Mouse (Mus musculus): Measurements from ENCODE around the gene Abhd2. TPM values are rescaled to one million over a fixed set of nuclear protein-coding genes. Genes with fewer than 3 reads are reported as not detected.

The Abhd2 gene
- polyA plus RNA-seq (2015; fragmentation: Nextera tagmentation; extraction: Ambion mirVana): 4.0 and 4.3 TPM in 2 replicates

DNA sequence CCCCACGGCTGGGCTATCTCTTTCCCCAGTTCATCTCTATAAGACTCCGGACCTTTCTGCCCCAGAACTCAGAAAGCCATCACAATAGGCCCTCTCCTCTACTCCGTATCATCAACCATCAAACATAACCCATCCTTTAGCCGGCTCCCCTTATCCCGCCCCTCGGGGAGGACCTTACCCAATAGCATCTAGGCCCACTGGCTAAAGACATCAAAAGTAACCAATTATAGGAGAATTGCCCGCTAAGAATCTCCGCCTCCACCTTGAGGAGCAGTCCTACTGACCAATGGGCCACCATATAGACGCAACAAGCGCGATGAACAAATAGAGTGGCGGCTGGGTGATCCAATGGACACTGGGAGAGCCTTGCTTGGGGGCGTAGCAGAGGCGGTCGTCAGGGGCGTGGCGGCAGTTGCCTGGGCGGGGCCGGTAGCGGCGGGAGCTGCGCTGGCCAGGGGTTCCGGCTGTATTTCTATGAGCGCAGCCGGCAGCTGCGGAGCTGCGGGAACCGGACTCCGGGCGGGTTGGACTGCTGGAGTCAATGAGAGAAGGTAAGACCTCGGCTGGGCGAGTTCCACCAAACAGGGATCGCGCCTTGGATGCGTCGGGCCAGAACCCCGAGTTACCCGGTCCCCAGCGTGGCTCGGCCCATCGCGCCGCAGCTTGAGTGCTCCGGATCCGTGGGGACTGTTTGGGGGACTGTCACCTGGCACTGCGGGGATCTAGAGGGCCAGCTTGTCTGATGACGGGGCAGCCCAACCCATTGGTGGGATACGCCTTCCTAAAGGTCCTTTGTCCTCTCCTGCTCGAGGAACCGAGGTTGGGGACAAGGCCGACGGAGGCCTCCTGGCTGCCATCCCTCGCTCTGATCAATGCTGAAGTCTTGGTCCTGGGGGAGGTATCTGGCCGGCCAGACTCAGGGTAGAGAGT, at the start of gene Abhd2:
Gene Abhd2, plus strand, starts transcription at position 411 of the 930 bp plus-strand sequence.
- peak; percentile 100 for ATAC-seq (ENCODE audit: extremely low read depth, insufficient number of reproducible peaks, low FRiP score, low TSS enrichment)
- H3K27ac ChIP-seq (replicated peaks): peak within 1 kb of the TSS; percentile 63
- H3K4me2 ChIP-seq: peak within 1 kb of the TSS; percentile 89
- peak within 1 kb of the TSS; percentile 80 for H3K4me3 ChIP-seq
- no peaks in the 10 kb centered on the region for H3K9me3 ChIP-seq
- WGBS: under 1% methylated on average over 54 of the region's 54 CpGs
- H3K9ac ChIP-seq: peak within 1 kb of the TSS; percentile 88
- H3K27me3 ChIP-seq (replicated peaks): no peaks in the 10 kb centered on the region
- peaks cover 61% of the 10 kb centered on the region for H3K4me1 ChIP-seq
- no peaks in the 10 kb centered on the region for H3K36me3 ChIP-seq

DNA sequence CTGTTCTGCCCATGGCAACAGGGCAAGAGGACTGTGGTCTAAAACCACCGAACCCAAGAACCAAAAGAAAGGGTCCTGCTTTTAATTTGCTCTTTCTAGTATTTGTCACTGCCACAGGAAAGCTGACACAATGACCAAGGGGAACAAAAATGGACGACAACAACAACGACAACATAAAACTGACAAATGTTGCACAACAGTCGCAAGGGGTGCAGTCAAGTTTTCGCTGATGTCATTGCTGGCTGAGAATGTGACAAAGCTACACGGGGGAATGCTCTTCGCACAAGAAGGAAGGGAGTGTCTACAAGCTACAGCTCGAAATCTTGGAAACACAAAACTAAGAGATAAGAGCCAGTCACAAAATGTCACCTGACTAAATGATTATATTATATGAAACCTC, 47.5 kb upstream of the Abhd2 start:
- Histone ChIP-seq H3K9ac (no peak overlapping the region), H3K36me3 (no peaks in the 10 kb centered on the region), H3K4me1 (peaks cover 6% of the 10 kb centered on the region; the same call in 1 of the 2 replicates), H3K4me2 (no peak overlapping the region), H3K9me3 (no peaks in the 10 kb centered on the region), H3K27me3 (replicated peaks) (no peaks in the 10 kb centered on the region), H3K4me3 (no peak overlapping the region), H3K27ac (replicated peaks) (no peak overlapping the region)
- ATAC-seq (ENCODE audit: extremely low read depth, insufficient number of reproducible peaks, low FRiP score, low TSS enrichment): no peak
- 63% methylated on average over 8 of the region's 8 CpGs for WGBS

DNA sequence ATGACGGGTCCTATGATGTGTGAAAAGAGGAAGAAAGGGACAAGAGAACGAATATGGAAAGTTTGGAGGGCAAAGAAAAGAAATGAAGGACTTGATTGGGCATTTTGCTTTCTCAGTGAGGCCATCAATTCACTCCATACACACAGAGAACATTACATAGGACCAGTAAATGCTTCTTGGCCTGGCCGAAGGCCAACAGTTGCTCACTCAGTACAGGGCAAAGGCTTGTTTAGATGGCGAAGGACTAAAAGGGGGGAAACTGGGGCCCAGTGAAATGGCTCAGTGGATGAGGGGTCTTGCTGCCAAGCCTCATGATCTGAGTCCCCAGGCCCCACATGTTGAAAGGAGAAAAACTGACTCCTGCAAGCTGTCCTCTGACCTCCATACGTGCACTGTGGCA, 46.8 kb upstream of the Abhd2 start:
- WGBS: 73% methylated on average over 5 of the region's 5 CpGs
- no peak for ATAC-seq (ENCODE audit: extremely low read depth, insufficient number of reproducible peaks, low FRiP score, low TSS enrichment)

DNA sequence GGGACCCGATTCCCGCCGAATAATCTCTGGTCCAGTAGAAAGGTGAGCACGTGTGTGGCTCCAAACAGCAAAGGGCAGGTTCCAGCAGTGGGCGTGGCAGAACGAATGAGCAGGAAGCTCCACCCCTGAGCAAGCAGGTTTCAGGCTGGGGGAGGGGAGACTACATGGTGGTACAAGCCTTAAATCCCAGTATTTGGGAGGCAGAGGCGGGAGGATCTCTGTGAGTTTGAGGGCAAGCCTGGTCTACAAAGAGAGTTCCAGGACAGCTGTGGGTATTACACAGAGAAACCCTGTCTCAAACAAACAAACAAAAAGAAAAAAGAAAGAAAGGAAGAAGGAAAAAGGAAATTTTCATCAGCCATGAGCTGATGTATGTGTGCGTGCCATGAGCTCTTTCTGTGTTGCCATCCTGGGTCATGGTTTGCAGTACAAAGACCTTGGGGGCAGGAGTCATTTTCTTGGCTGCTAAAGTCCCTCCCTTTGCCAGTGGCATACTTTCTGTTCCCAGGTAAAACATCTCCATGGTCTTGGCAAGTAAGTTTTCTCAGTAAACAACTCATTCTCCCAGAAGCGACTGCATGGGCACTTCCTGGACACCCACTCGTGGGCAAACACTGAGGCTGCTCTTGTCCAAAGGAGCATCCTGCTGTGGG, 46.0 kb upstream of the Abhd2 start:
- 0 out of 2 replicates have a peak, but pooled peaks cover 2% of the 10 kb centered on the region for H3K4me1 ChIP-seq
- WGBS: 78% methylated on average over 6 of the region's 10 CpGs
- H3K4me3 ChIP-seq: no peak overlapping the region
- H3K27ac ChIP-seq (replicated peaks): no peak overlapping the region
- H3K9me3 ChIP-seq: no peaks in the 10 kb centered on the region
- H3K27me3 ChIP-seq (replicated peaks): no peaks in the 10 kb centered on the region
- ATAC-seq (ENCODE audit: extremely low read depth, insufficient number of reproducible peaks, low FRiP score, low TSS enrichment): no peak
- no peak overlapping the region for H3K4me2 ChIP-seq
- H3K36me3 ChIP-seq: no peaks in the 10 kb centered on the region
- no peak overlapping the region for H3K9ac ChIP-seq

More for the DNA sequence above, 46.8 kb upstream of the Abhd2 start:
- Histone ChIP-seq H3K9me3 (no peaks in the 10 kb centered on the region), H3K4me3 (no peak overlapping the region), H3K27ac (replicated peaks) (no peak overlapping the region), H3K27me3 (replicated peaks) (no peaks in the 10 kb centered on the region), H3K9ac (no peak overlapping the region), H3K4me1 (peaks cover 2% of the 10 kb centered on the region; the same call in 1 of the 2 replicates), H3K36me3 (no peaks in the 10 kb centered on the region), H3K4me2 (no peak overlapping the region)

DNA sequence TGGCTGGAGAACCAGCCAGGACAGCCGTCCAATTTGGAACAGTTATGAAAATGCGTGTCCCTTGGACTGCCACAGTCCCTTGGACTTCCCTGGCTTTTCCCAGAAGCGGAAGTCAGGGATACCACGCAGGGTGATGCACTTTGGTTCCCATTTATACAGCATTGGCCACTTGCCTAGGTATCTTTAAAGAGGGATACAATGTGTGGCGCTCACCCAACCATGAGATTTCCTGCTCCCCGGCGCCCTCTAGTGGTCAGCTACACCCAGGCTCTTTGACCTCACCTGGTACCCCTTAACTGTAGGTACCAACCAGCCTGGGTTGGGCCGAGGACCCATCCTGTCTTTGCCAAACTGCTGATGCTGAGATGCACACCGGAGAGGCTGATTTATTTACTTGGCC, 44.5 kb upstream of the Abhd2 start:
- Histone ChIP-seq H3K27me3 (replicated peaks) (no peaks in the 10 kb centered on the region), H3K9me3 (no peaks in the 10 kb centered on the region), H3K9ac (no peak overlapping the region), H3K4me2 (no peak overlapping the region), H3K4me1 (0 out of 2 replicates have a peak, but pooled peaks cover 2% of the 10 kb centered on the region), H3K4me3 (no peak overlapping the region), H3K27ac (replicated peaks) (no peak overlapping the region), H3K36me3 (no peaks in the 10 kb centered on the region)
- ATAC-seq (ENCODE audit: extremely low read depth, insufficient number of reproducible peaks, low FRiP score, low TSS enrichment): no peak
- 19% methylated on average over 9 of the region's 9 CpGs for WGBS

GRCm38 (mm10) chr7:79231577-79231976, 41.4 kb upstream of the Abhd2 start:
- H3K27me3 ChIP-seq (replicated peaks): 0 out of 2 replicates have a peak, but pooled peaks cover 4% of the 10 kb centered on the region
- H3K36me3 ChIP-seq: no peaks in the 10 kb centered on the region
- no peak overlapping the region for H3K9ac ChIP-seq
- no peak for ATAC-seq (ENCODE audit: extremely low read depth, insufficient number of reproducible peaks, low FRiP score, low TSS enrichment)
- H3K4me1 ChIP-seq: no peaks in the 10 kb centered on the region
- no peaks in the 10 kb centered on the region for H3K9me3 ChIP-seq
- H3K4me3 ChIP-seq: no peak overlapping the region
- 58% methylated on average over 2 of the region's 2 CpGs for WGBS
- H3K4me2 ChIP-seq: no peak overlapping the region
- H3K27ac ChIP-seq (replicated peaks): no peak overlapping the region

- no peaks in the 10 kb centered on the region for H3K4me1 ChIP-seq
- H3K4me3 ChIP-seq: no peak overlapping the region
- no peak overlapping the region for H3K4me2 ChIP-seq
- no peaks in the 10 kb centered on the region for H3K36me3 ChIP-seq
- no peak overlapping the region for H3K27ac ChIP-seq (replicated peaks)
- H3K9ac ChIP-seq: no peak overlapping the region
- ATAC-seq (ENCODE audit: extremely low read depth, insufficient number of reproducible peaks, low FRiP score, low TSS enrichment): no peak
- H3K27me3 ChIP-seq (replicated peaks): peaks cover 4% of the 10 kb centered on the region; the same call in 1 of the 2 replicates
- H3K9me3 ChIP-seq: no peaks in the 10 kb centered on the region
- 78% methylated on average over 10 of the region's 10 CpGs for WGBS
Observed at GRCm38 (mm10) chr7:79232048-79232447, 41.0 kb upstream of the Abhd2 start.

GRCm38 (mm10) chr7:79238741-79239140, 34.3 kb upstream of the Abhd2 start:
- H3K9me3 ChIP-seq: no peaks in the 10 kb centered on the region
- no peak for ATAC-seq (ENCODE audit: extremely low read depth, insufficient number of reproducible peaks, low FRiP score, low TSS enrichment)
- H3K4me3 ChIP-seq: no peak overlapping the region
- no peak overlapping the region for H3K27ac ChIP-seq (replicated peaks)
- 62% methylated on average over 5 of the region's 5 CpGs for WGBS
- no peaks in the 10 kb centered on the region for H3K36me3 ChIP-seq
- H3K27me3 ChIP-seq (replicated peaks): peaks cover 14% of the 10 kb centered on the region; the same call in 1 of the 2 replicates
- no peak overlapping the region for H3K9ac ChIP-seq
- H3K4me2 ChIP-seq: no peak overlapping the region
- peaks cover 5% of the 10 kb centered on the region; the same call in 1 of the 2 replicates for H3K4me1 ChIP-seq

DNA sequence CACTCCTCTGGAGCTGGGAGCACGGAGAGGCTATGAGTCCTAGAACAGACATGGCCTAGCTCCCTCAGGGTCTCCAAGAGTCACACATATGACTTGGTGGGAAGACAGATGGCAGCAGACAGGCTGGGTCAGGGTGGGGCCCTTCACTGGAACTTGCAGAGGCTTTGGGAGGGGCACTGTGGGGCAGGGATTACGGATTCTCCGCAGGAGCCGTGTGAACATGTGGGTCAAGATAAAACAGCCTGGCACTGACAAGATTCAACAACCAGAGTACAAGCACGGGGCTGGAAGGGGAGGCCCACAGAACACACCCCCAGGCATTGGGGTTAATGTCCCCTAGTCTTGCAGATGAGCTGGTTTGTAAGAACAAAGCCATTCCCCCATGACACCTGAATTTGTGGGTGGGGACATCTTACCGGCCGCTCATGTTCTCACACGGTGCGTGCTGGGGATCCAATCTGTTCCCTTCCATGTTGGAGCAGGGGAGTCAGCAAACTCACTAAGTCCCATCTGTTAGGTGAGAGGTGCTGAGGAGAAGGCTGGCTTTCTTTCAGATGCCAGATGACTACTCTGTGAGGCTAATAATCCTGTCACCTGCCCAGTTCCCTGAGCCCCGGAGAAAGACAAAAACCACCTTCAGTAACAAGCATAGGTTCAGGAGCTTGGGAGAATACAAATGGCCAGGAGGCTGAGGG, 30.9 kb upstream of the Abhd2 start:
- Histone ChIP-seq H3K4me1 (peaks cover 12% of the 10 kb centered on the region), H3K27me3 (replicated peaks) (peaks cover 21% of the 10 kb centered on the region; the same call in 1 of the 2 replicates), H3K4me2 (no peak overlapping the region), H3K9ac (no peak overlapping the region), H3K36me3 (no peaks in the 10 kb centered on the region), H3K4me3 (no peak overlapping the region), H3K9me3 (no peaks in the 10 kb centered on the region), H3K27ac (replicated peaks) (no peak overlapping the region)
- WGBS: 59% methylated on average over 10 of the region's 10 CpGs
- ATAC-seq (ENCODE audit: extremely low read depth, insufficient number of reproducible peaks, low FRiP score, low TSS enrichment): no peak

DNA sequence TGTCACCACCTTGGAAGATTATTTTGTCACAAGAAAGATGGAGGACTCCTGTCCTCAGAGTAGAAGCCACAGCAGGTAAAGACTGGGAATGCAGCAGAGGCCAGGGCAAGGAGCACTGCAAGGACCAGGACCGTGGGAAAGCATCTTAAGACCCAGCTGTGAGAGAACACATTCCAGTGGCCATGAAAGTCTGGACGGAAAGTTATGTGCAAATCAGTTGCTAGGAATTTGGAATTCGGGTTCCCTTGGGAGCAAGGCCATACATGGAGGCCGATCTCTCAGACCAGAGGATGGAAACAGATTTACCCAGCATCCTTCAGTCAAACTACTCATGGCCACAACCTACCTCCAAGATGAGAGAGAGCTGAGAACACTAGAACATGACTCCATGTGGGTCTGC, 29.8 kb upstream of the Abhd2 start:
- WGBS: 48% methylated on average over 4 of the region's 4 CpGs
- Histone ChIP-seq H3K4me1 (peaks cover 21% of the 10 kb centered on the region), H3K9ac (no peak overlapping the region), H3K9me3 (no peaks in the 10 kb centered on the region), H3K27ac (replicated peaks) (no peak overlapping the region), H3K36me3 (no peaks in the 10 kb centered on the region), H3K4me3 (no peak overlapping the region), H3K4me2 (no peak overlapping the region), H3K27me3 (replicated peaks) (peaks cover 21% of the 10 kb centered on the region; the same call in 1 of the 2 replicates)
- ATAC-seq (ENCODE audit: extremely low read depth, insufficient number of reproducible peaks, low FRiP score, low TSS enrichment): no peak

Measured in heart, embryonic 13.5 days (tissue).